ENCODE assay signal across 27 mouse cellular contexts in genomic region chr5:144594796-144595195, GRCm38 (mm10). TPM values are rescaled to one million over a fixed set of nuclear protein-coding genes. Genes with fewer than 3 reads are reported as not detected.
DNase-seq lines count a peak whose midpoint lies in the region; ATAC-seq lines count a peak whose summit lies in the region.
"Had no signal": no experiment of that assay in that cellular context is flagged by ENCODE, and none has a peak within 500 bp of the region (broad histone marks: within the 10 kb centered on the region; RNA-seq: fewer than 3 reads in every experiment).

No protein-coding gene starts in this region.

- H3K9me3 ChIP-seq in forebrain, embryonic 10.5 days = peaks cover 8% of the 10 kb centered on the region
- no peaks in the 10 kb centered on the region for H3K9me3 ChIP-seq in liver, embryonic 11.5 days (ENCODE audit: control insufficient read depth, low read length)

- H3K9ac ChIP-seq in liver, embryonic 11.5 days (ENCODE audit: low read depth, low read length) = no peak overlapping the region
- H3K9ac ChIP-seq: heart, embryonic 12.5 days; hindbrain, embryonic 14.5 days; liver, embryonic 12.5 days; neural tube, embryonic 12.5 days had no signal

- peak; percentile 73; the same call in 1 of the 2 replicates for ATAC-seq in frontal cortex, adult (ENCODE audit: low TSS enrichment)
- ATAC-seq in liver, embryonic 11.5 days (replicated peaks; ENCODE audit: low FRiP score) = no peak
- ATAC-seq: CD4-positive, CD25-positive, alpha-beta regulatory T cell, adult 4 months; forebrain, embryonic 16.5 days; liver, embryonic 12.5 days; Patski had no signal

- WGBS in forebrain, embryonic 10.5 days = 92% methylated on average over 9 of the region's 9 CpGs
- 85% methylated on average over 9 of the region's 9 CpGs for WGBS in liver, embryonic 11.5 days

- no peak overlapping the region for H3K4me2 ChIP-seq in liver, embryonic 11.5 days
- H3K4me2 ChIP-seq: heart, embryonic 12.5 days; hindbrain, embryonic 14.5 days; liver, embryonic 12.5 days; midbrain, embryonic 11.5 days; neural tube, embryonic 12.5 days had no signal

- DNase-seq in layer of hippocampus, adult 18-20 months (ENCODE audit: low spot score in 2 of 2) = peak; percentile 25 to 64
- no peak for DNase-seq in layer of hippocampus, postnatal 10 days (ENCODE audit: low spot score in 2 of 2)
- peak; percentile 13 to 19 for DNase-seq in layer of hippocampus, postnatal 36 days
- peak; percentile 38 for DNase-seq in right cerebral cortex, postnatal 25 days
- no peak for DNase-seq in forebrain, embryonic 10.5 days (ENCODE audit: extremely low spot score, low spot score)
- no peak for DNase-seq in liver, embryonic 11.5 days (ENCODE audit: low spot score)
- DNase-seq: adrenal gland, adult 8-10 months; cerebellum, postnatal 14 days; embryo, embryonic 11 days; heart, postnatal 36 days; kidney, adult 9 months; kidney, postnatal 25 days; lung, adult 2 months; lung, postnatal 4 days; thymus, postnatal 14 days had no signal

- H3K36me3 ChIP-seq in forebrain, embryonic 10.5 days (replicated peaks) = no peaks in the 10 kb centered on the region
- no peaks in the 10 kb centered on the region for H3K36me3 ChIP-seq in liver, embryonic 11.5 days (ENCODE audit: control insufficient read depth, insufficient read depth, low read length)
- H3K36me3 ChIP-seq: heart, embryonic 12.5 days; liver, embryonic 12.5 days; neural tube, embryonic 12.5 days had no signal

- no peak overlapping the region for H3K4me3 ChIP-seq in forebrain, embryonic 10.5 days
- H3K4me3 ChIP-seq in liver, embryonic 11.5 days (ENCODE audit: low read depth, low read length) = no peak overlapping the region
- H3K4me3 ChIP-seq: heart, embryonic 12.5 days; liver, embryonic 12.5 days; neural tube, embryonic 12.5 days had no signal

- H3K27me3 ChIP-seq in forebrain, embryonic 10.5 days (ENCODE audit: poor library complexity, severe bottlenecking) = no peaks in the 10 kb centered on the region
- H3K27me3 ChIP-seq in liver, embryonic 11.5 days (replicated peaks; ENCODE audit: control insufficient read depth, insufficient read depth, low read length) = no peaks in the 10 kb centered on the region
- H3K27me3 ChIP-seq: heart, embryonic 12.5 days; liver, embryonic 12.5 days; neural tube, embryonic 12.5 days had no signal

- H3K27ac ChIP-seq in forebrain, embryonic 10.5 days = no peak overlapping the region
- H3K27ac ChIP-seq in liver, embryonic 11.5 days (ENCODE audit: low read depth, low read length) = no peak overlapping the region
- H3K27ac ChIP-seq: hindbrain, embryonic 14.5 days; liver, embryonic 12.5 days; neural tube, embryonic 12.5 days; stomach, postnatal 0 days had no signal

- peaks cover 13% of the 10 kb centered on the region for H3K4me1 ChIP-seq in forebrain, embryonic 10.5 days
- no peaks in the 10 kb centered on the region for H3K4me1 ChIP-seq in liver, embryonic 11.5 days (replicated peaks; ENCODE audit: control insufficient read depth, insufficient read depth, low read length)
- H3K4me1 ChIP-seq: heart, embryonic 12.5 days; liver, embryonic 12.5 days had no signal

RNA-seq across cellular contexts. Expression of gene Nptx2, which starts 49.1 kb away (rescaled TPM):
- total RNA-seq in layer of hippocampus, adult 18-20 months (2021) = 10 to 100 TPM; 40.4 to 46.3 TPM
- 10 to 100 TPM; 50.6 to 56.9 TPM for total RNA-seq in layer of hippocampus, postnatal 10 days (2021)
- total RNA-seq in layer of hippocampus, postnatal 36 days (2021) = 10 to 100 TPM; 44.0 to 52.2 TPM
- 0.97 and 1.00 TPM in 2 replicates for polyA plus RNA-seq in forebrain, embryonic 10.5 days (2016; fragmentation: Nextera tagmentation; extraction: Ambion mirVana)
- polyA plus RNA-seq in liver, embryonic 11.5 days (2014; fragmentation: Nextera tagmentation; extraction: Ambion mirVana) = 0.07 TPM in 1 of 2 replicates, not detected in the other
- total RNA-seq: gastrocnemius, adult 8-10 months; granulocyte monocyte progenitor cell, adult 5-6 weeks had no signal
- polyA plus RNA-seq: CD4-positive, CD25-positive, alpha-beta regulatory T cell, adult 4 months; liver, embryonic 12.5 days; Patski had no signal

Comparison
In these comparisons a context has a peak if more than half of its experiments do, and no peak if none do; other contexts are left out.
1. DNase-seq: peak in layer of hippocampus, adult 18-20 months (2 of 2), layer of hippocampus, postnatal 36 days (2 of 2) and right cerebral cortex, postnatal 25 days (single experiment); none in layer of hippocampus, postnatal 10 days (0 of 2), forebrain, embryonic 10.5 days (single experiment) and liver, embryonic 11.5 days (single experiment).